Mouse (Mus musculus): ENCODE measurements around the gene Sorbs2.

DNA sequence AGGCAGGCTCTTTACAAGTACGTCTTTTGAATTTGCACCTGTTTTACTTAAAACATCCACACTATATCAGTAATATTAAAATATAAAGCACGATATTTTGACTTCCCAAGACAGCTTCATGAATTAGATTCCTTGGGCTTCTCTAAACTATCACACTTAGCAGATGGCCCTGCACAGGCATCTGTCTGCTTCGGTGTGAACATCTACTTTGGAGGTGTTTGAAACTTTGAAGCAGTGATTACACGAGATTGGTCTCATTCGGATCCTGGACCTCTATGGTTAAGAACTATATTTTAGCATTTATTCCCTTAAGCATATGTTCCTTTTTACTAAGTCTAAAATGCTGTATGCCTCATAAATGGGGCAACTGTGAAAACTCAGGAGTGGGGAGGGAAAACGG lies 301.0 kb downstream of the Sorbs2 start:
- TF ChIP-seq CTCF (IDR thresholded peaks at IDR 0.05; ENCODE audit: low read depth, low read length) (no peak), POLR2A (IDR thresholded peaks at IDR 0.05; ENCODE audit: borderline replicate concordance, low read depth, low read length) (no peak)

All from bone marrow macrophage, adult 2 months (primary cell).